21 mouse cellular contexts compared by ENCODE assay signal in genomic region chr13:100370536-100370935, GRCm38 (mm10). TPM values are rescaled to one million over a fixed set of nuclear protein-coding genes. Genes with fewer than 3 reads are reported as not detected.
A peak's percentile ranks its signal among the peaks of the same experiment; 100 is the strongest.
DNase-seq lines count a peak whose midpoint lies in the region; ATAC-seq and TF ChIP-seq lines count a peak whose summit lies in the region.
"Had no signal": no experiment of that assay in that cellular context is flagged by ENCODE, and none has a peak within 500 bp of the region (broad histone marks: within the 10 kb centered on the region; RNA-seq: fewer than 3 reads in every experiment).

No protein-coding gene starts in this region.

- ATAC-seq in intestine, embryonic 16.5 days = 0 out of 2 replicates have a peak, but pooled peaks have one; percentile 62
- ATAC-seq in intestine, embryonic 15.5 days = no peak
- peak; percentile 82 for ATAC-seq in intestine, postnatal 0 days
- ATAC-seq: activated CD4-positive, CD25-positive, alpha-beta regulatory T cell, adult 4 months; forebrain, embryonic 13.5 days; forebrain, embryonic 15.5 days; forebrain, postnatal 0 days; Patski had no signal

- H3K27ac ChIP-seq in intestine, embryonic 16.5 days (ENCODE audit: low read length) = no peak overlapping the region
- H3K27ac ChIP-seq in intestine, embryonic 15.5 days = no peak overlapping the region
- H3K27ac ChIP-seq in intestine, postnatal 0 days (ENCODE audit: low read depth, low read length) = no peak overlapping the region
- peak overlapping the region; percentile 43 for H3K27ac ChIP-seq in small intestine, adult 2 months (ENCODE audit: insufficient read depth, low read depth, low read length)
- H3K27ac ChIP-seq: embryonic facial prominence, embryonic 10.5 days; embryonic facial prominence, embryonic 12.5 days; forebrain, embryonic 13.5 days; forebrain, embryonic 15.5 days had no signal

- TF ChIP-seq CTCF in intestine, postnatal 0 days (IDR thresholded peaks at IDR 0.05; ENCODE audit: low read depth) = no peak
- TF ChIP-seq CTCF in small intestine, adult 2 months (IDR thresholded peaks at IDR 0.05; ENCODE audit: extremely low read depth, insufficient read length, insufficient replicate concordance, low read depth, low read length) = no peak

- H3K4me2 ChIP-seq in intestine, embryonic 16.5 days (ENCODE audit: low read depth, low read length) = no peak overlapping the region
- no peak overlapping the region for H3K4me2 ChIP-seq in intestine, embryonic 15.5 days (replicated peaks)
- no peak overlapping the region for H3K4me2 ChIP-seq in intestine, postnatal 0 days (replicated peaks; ENCODE audit: low read depth)
- H3K4me2 ChIP-seq: embryonic facial prominence, embryonic 12.5 days; forebrain, embryonic 13.5 days; forebrain, embryonic 15.5 days had no signal

- DNase-seq in MN1 (ENCODE audit: low spot score) = no peak
- no peak for DNase-seq in left cerebral cortex, postnatal 25 days (ENCODE audit: low spot score in 2 of 2)
- DNase-seq: adrenal gland, adult 2 months; adrenal gland, postnatal 10 days; adrenal gland, postnatal 25 days; cerebellum, adult 11 months; cerebellum, adult 18-20 months; cerebellum, adult 9-10 months; cerebellum, postnatal 10 days; cerebellum, postnatal 25 days; forebrain, postnatal 0 days had no signal

- H3K9ac ChIP-seq in intestine, embryonic 16.5 days (ENCODE audit: low read depth, low read length) = no peak overlapping the region
- no peak overlapping the region for H3K9ac ChIP-seq in intestine, embryonic 15.5 days
- H3K9ac ChIP-seq in intestine, postnatal 0 days (ENCODE audit: low read depth, low read length) = no peak overlapping the region
- H3K9ac ChIP-seq: embryonic facial prominence, embryonic 12.5 days; forebrain, embryonic 13.5 days; forebrain, embryonic 15.5 days; forebrain, postnatal 0 days had no signal

- no peak overlapping the region for H3K4me3 ChIP-seq in intestine, embryonic 16.5 days (ENCODE audit: low read length)
- no peak overlapping the region for H3K4me3 ChIP-seq in intestine, embryonic 15.5 days (replicated peaks)
- no peak overlapping the region for H3K4me3 ChIP-seq in intestine, postnatal 0 days (ENCODE audit: low read depth, low read length)
- H3K4me3 ChIP-seq in small intestine, adult 2 months (ENCODE audit: low read depth, low read length) = no peak overlapping the region
- H3K4me3 ChIP-seq: embryonic facial prominence, embryonic 10.5 days; embryonic facial prominence, embryonic 12.5 days; forebrain, embryonic 13.5 days; forebrain, embryonic 15.5 days had no signal

- 88% methylated on average over 1 of the region's 1 CpGs for WGBS in intestine, embryonic 16.5 days
- 95% methylated on average over 1 of the region's 1 CpGs for WGBS in intestine, embryonic 15.5 days
- 66% methylated on average over 1 of the region's 1 CpGs for WGBS in intestine, postnatal 0 days
- 63% methylated on average over 1 of the region's 1 CpGs for WGBS in small intestine, adult 2 months

- intact Hi-C loops in left cerebral cortex, postnatal 25 days (cut with DNase I) = no loop called here

- peaks cover 4% of the 10 kb centered on the region; the same call in 1 of the 2 replicates for H3K9me3 ChIP-seq in intestine, embryonic 16.5 days (ENCODE audit: control insufficient read depth, low read length)
- no peaks in the 10 kb centered on the region for H3K9me3 ChIP-seq in intestine, embryonic 15.5 days
- H3K9me3 ChIP-seq in intestine, postnatal 0 days (ENCODE audit: control insufficient read depth) = no peaks in the 10 kb centered on the region
- H3K9me3 ChIP-seq: forebrain, embryonic 13.5 days; forebrain, embryonic 15.5 days had no signal

- H3K4me1 ChIP-seq in intestine, embryonic 16.5 days (ENCODE audit: control insufficient read depth, insufficient read depth, low read length) = no peaks in the 10 kb centered on the region
- H3K4me1 ChIP-seq in intestine, embryonic 15.5 days (replicated peaks) = no peaks in the 10 kb centered on the region
- no peaks in the 10 kb centered on the region for H3K4me1 ChIP-seq in intestine, postnatal 0 days (replicated peaks; ENCODE audit: control insufficient read depth, insufficient read depth, low read length)
- peaks cover 5% of the 10 kb centered on the region; the same call in 1 of the 2 replicates for H3K4me1 ChIP-seq in small intestine, adult 2 months (ENCODE audit: control insufficient read depth, insufficient read depth, insufficient read length, low read length)
- H3K4me1 ChIP-seq: embryonic facial prominence, embryonic 10.5 days; embryonic facial prominence, embryonic 12.5 days; forebrain, embryonic 13.5 days; forebrain, embryonic 15.5 days had no signal

- TF ChIP-seq POLR2A in small intestine, adult 2 months (IDR thresholded peaks at IDR 0.05; ENCODE audit: low read depth, low read length) = no peak

- H3K27me3 ChIP-seq in intestine, embryonic 16.5 days (replicated peaks; ENCODE audit: control insufficient read depth, insufficient read depth, low read length) = no peaks in the 10 kb centered on the region
- no peaks in the 10 kb centered on the region for H3K27me3 ChIP-seq in intestine, embryonic 15.5 days (replicated peaks)
- H3K27me3 ChIP-seq in intestine, postnatal 0 days (replicated peaks; ENCODE audit: control insufficient read depth, insufficient read depth, low read length) = no peaks in the 10 kb centered on the region
- no peaks in the 10 kb centered on the region for H3K27me3 ChIP-seq in small intestine, adult 2 months (ENCODE audit: control insufficient read depth, insufficient read depth, low read length)
- H3K27me3 ChIP-seq: embryonic facial prominence, embryonic 12.5 days; forebrain, embryonic 13.5 days; forebrain, embryonic 15.5 days had no signal

- no peaks in the 10 kb centered on the region for H3K36me3 ChIP-seq in intestine, embryonic 16.5 days (ENCODE audit: control insufficient read depth, insufficient read depth, low read length)
- H3K36me3 ChIP-seq in intestine, embryonic 15.5 days = no peaks in the 10 kb centered on the region
- peaks cover 5% of the 10 kb centered on the region; the same call in 1 of the 2 replicates for H3K36me3 ChIP-seq in intestine, postnatal 0 days (ENCODE audit: control insufficient read depth, insufficient read depth)
- peaks cover 1% of the 10 kb centered on the region for H3K36me3 ChIP-seq in small intestine, adult 2 months (ENCODE audit: control insufficient read depth, insufficient read depth, low read length)
- H3K36me3 ChIP-seq: embryonic facial prominence, embryonic 10.5 days; embryonic facial prominence, embryonic 12.5 days; forebrain, embryonic 15.5 days had no signal

RNA-seq across cellular contexts. Expression of gene Naip6, which starts 53.1 kb away (rescaled TPM):
- polyA plus RNA-seq in intestine, embryonic 16.5 days (2015; fragmentation: Nextera tagmentation; extraction: Ambion mirVana) = 11.7 and 15.3 TPM in 2 replicates
- 8.2 and 9.1 TPM in 2 replicates for polyA plus RNA-seq in intestine, embryonic 15.5 days (2015; fragmentation: Nextera tagmentation; extraction: Ambion mirVana)
- 14.8 and 18.5 TPM in 2 replicates for polyA plus RNA-seq in intestine, postnatal 0 days (2015; fragmentation: Nextera tagmentation; extraction: Ambion mirVana)
- polyA plus RNA-seq in small intestine, adult 2 months (2012; rRNA removed) = 7.1 and 61.1 TPM in 2 replicates
- under 1 TPM; 0.09 to 0.11 TPM for total RNA-seq in left cerebral cortex, postnatal 25 days (2021)
